Mouse (Mus musculus) heart, adult 2 months (tissue): ENCODE results near the gene Tex52. TPM values are rescaled to one million over a fixed set of nuclear protein-coding genes. Genes with fewer than 3 reads are reported as not detected.
"Not testable (repeated sequence)": the region's sequence is repeated elsewhere in the genome, so short reads cannot be mapped to it uniquely, and the experiment has no call there.

Experiments
- DNase-seq, 2 experiments: peaks; one replicate each; pipeline ENCODE4 v3.0.0; 2021
- H3K27ac ChIP-seq: fragments of 200-600 bp; 2 replicates; pipeline ENCODE4 v1.8.1; 2022
- H3K27me3 ChIP-seq: fragments of 200-500 bp; 2 replicates; pipeline ENCODE4 v1.6.1; 2012; ENCODE audit warnings: mild to moderate bottlenecking, low read length, inconsistent platforms, mixed read lengths; ENCODE audit not compliant: control insufficient read depth, insufficient read depth
- H3K36me3 ChIP-seq: fragments of 200-500 bp; 2 replicates; pipeline ENCODE4 v1.6.1; 2012; ENCODE audit warnings: low read length, inconsistent platforms; ENCODE audit not compliant: control insufficient read depth, insufficient read depth
- H3K4me1 ChIP-seq: fragments of 200-500 bp; 2 replicates; pipeline ENCODE4 v1.6.1; 2011; ENCODE audit warnings: low read length; ENCODE audit not compliant: control insufficient read depth, insufficient read depth
- H3K4me3 ChIP-seq: fragments of 200-600 bp; 2 replicates; pipeline ENCODE4 v1.8.1; 2022
- H3K79me2 ChIP-seq: fragments of 200-500 bp; replicated peaks from 2 replicates; pipeline ENCODE4 v1.6.1; 2012; ENCODE audit warnings: mild to moderate bottlenecking, inconsistent platforms, low read length, moderate library complexity, mixed read lengths; ENCODE audit not compliant: control insufficient read depth, insufficient read depth
- H3K9ac ChIP-seq: fragments of 200-500 bp; 2 replicates; pipeline ENCODE4 v1.6.1; 2012; ENCODE audit warnings: low read depth, mild to moderate bottlenecking, control low read depth, inconsistent platforms, low read length, mixed read lengths
- CTCF ChIP-seq: fragments of 200-600 bp; IDR thresholded peaks from 2 replicates; pipeline ENCODE4 v1.8.1; 2022; ENCODE audit warnings: antibody characterized with exemption, mild to moderate bottlenecking, moderate library complexity
- EP300 ChIP-seq: fragments of 200-500 bp; IDR thresholded peaks from 2 replicates; pipeline ENCODE4 v1.6.1; 2011; ENCODE audit warnings: low read depth, low read length, control low read depth; ENCODE audit not compliant: insufficient read depth
- POLR2A ChIP-seq: fragments of 200-500 bp; IDR thresholded peaks from 2 replicates; pipeline ENCODE4 v1.6.1; 2011; ENCODE audit warnings: mild to moderate bottlenecking, low read depth, low read length, control low read depth; ENCODE audit not compliant: insufficient read depth
- WGBS: fragments of 180-500 bp; shearing (Covaris S2); methylation state at CpG from one replicate; pipeline ENCODE4 v1.1.7; 2018; 5-methylcytosine and 5-hydroxymethylcytosine counted together
- intact Hi-C: fragments of 180-260 bp; cut with DNase I; formaldehyde crosslinking; loops from one replicate; pipeline ENCODE4 v1.15.1; 2025
- polyA plus RNA-seq: library from polyadenylated mRNA; depleted of rRNA; stranded (reverse); fragments of >200 nt; gene quantifications from 2 replicates; pipeline ENCODE4 v1.2.3, GENCODE M21; 2012
- total RNA-seq, 2 experiments: library from RNA; stranded (reverse); gene quantifications; 2 replicates each; pipeline ENCODE4 v1.2.3; 2021

The Tex52 gene
- total and polyA plus RNA-seq, 3 experiments = 0.12 TPM; not detected in 2

- TF ChIP-seq POLR2A = no peak
- no peak for TF ChIP-seq EP300
- no peak for TF ChIP-seq CTCF
- H3K27ac ChIP-seq = no peak overlapping the region
- no peaks in the 10 kb centered on the region for H3K79me2 ChIP-seq
- intact Hi-C loops = no loop called here
- no peaks in the 10 kb centered on the region for H3K4me1 ChIP-seq
- H3K4me3 ChIP-seq = no peak overlapping the region
- no peaks in the 10 kb centered on the region for H3K27me3 ChIP-seq
- DNase-seq = no peak
- H3K9ac ChIP-seq = no peak overlapping the region
- no peaks in the 10 kb centered on the region for H3K36me3 ChIP-seq
- WGBS = 85% methylated on average over 5 of the region's 5 CpGs
These were observed 5.2 kb upstream of the Tex52 start for GRCm38 (mm10) chr6:128370040-128370439.

GRCm38 (mm10) chr6:128376371-128377085, 1.3 kb downstream of the Tex52 start:
- H3K4me1 ChIP-seq = no peaks in the 10 kb centered on the region
- DNase-seq = no peak
- H3K27ac ChIP-seq = no peak overlapping the region
- WGBS = 93% methylated on average over 17 of the region's 17 CpGs
- no peaks in the 10 kb centered on the region for H3K79me2 ChIP-seq
- H3K9ac ChIP-seq = no peak overlapping the region
- intact Hi-C loops = no loop called here
- TF ChIP-seq CTCF (no peak), POLR2A (no peak), EP300 (no peak)
- no peaks in the 10 kb centered on the region for H3K27me3 ChIP-seq
- no peak overlapping the region for H3K4me3 ChIP-seq
- H3K36me3 ChIP-seq = no peaks in the 10 kb centered on the region

GRCm38 (mm10) chr6:128379636-128380035, 4.4 kb downstream of the Tex52 start:
- TF ChIP-seq EP300 = no peak
- TF ChIP-seq POLR2A = no peak
- no peak for TF ChIP-seq CTCF
- no peaks in the 10 kb centered on the region for H3K4me1 ChIP-seq
- H3K27me3 ChIP-seq = no peaks in the 10 kb centered on the region
- 79% methylated on average over 16 of the region's 16 CpGs for WGBS
- no peaks in the 10 kb centered on the region for H3K36me3 ChIP-seq
- H3K9ac ChIP-seq = no peak overlapping the region
- no peak overlapping the region for H3K27ac ChIP-seq
- H3K4me3 ChIP-seq = no peak overlapping the region
- no peaks in the 10 kb centered on the region for H3K79me2 ChIP-seq
- intact Hi-C loops = loop anchor here (2.0 kb wide), 1 partner anchor 31 kb away; no protein-coding TSS in a partner anchor
- no peak for DNase-seq

GRCm38 (mm10) chr6:128380594-128381167, 5.4 kb downstream of the Tex52 start:
- intact Hi-C loops = loop anchor here (2.0 kb wide), 1 partner anchor 30 kb away; no protein-coding TSS in a partner anchor
- H3K9ac ChIP-seq, DNase-seq, H3K4me3 ChIP-seq, H3K4me1 ChIP-seq, H3K27me3 ChIP-seq, H3K27ac ChIP-seq, H3K79me2 ChIP-seq, H3K36me3 ChIP-seq: not testable (repeated sequence)
- TF ChIP-seq CTCF = peak; percentile 45
- WGBS = 42% methylated on average over 1 of the region's 1 CpGs

GRCm38 (mm10) chr6:128381254-128381653, 6.0 kb downstream of the Tex52 start:
- intact Hi-C loops = loop anchor here (2.0 kb wide), 1 partner anchor 30 kb away; no protein-coding TSS in a partner anchor
- Histone ChIP-seq H3K9ac (no peak overlapping the region), H3K4me3 (no peak overlapping the region), H3K36me3 (no peaks in the 10 kb centered on the region), H3K27ac (no peak overlapping the region), H3K27me3 (no peaks in the 10 kb centered on the region), H3K79me2 (no peaks in the 10 kb centered on the region), H3K4me1 (no peaks in the 10 kb centered on the region)
- WGBS = 76% methylated on average over 3 of the region's 3 CpGs
- no peak for TF ChIP-seq CTCF
- TF ChIP-seq EP300 = no peak
- no peak for TF ChIP-seq POLR2A
- no peak for DNase-seq

GRCm38 (mm10) chr6:128383752-128384151, 8.5 kb downstream of the Tex52 start:
- Histone ChIP-seq H3K36me3 (no peaks in the 10 kb centered on the region), H3K4me1 (no peaks in the 10 kb centered on the region), H3K27me3 (no peaks in the 10 kb centered on the region), H3K27ac (no peak overlapping the region), H3K4me3 (no peak overlapping the region), H3K79me2 (no peaks in the 10 kb centered on the region), H3K9ac (no peak overlapping the region)
- TF ChIP-seq CTCF (no peak), EP300 (no peak), POLR2A (no peak)
- 55% methylated on average over 7 of the region's 7 CpGs for WGBS
- no peak for DNase-seq
- intact Hi-C loops = no loop called here
